Mouse (Mus musculus) naive thymus-derived CD4-positive, alpha-beta T cell, adult 2 months (primary cell): ENCODE measurements around the gene Ccr1.

Source experiments
- DNase-seq: peaks from one replicate; pipeline ENCODE4 v3.0.0-alpha.2; 2011; ENCODE audit warnings: low read depth

Ccr1 gene

GRCm38 (mm10) chr9:123927281-123927960 is 41.1 kb downstream of the Ccr1 start:
- no peak for DNase-seq

GRCm38 (mm10) chr9:123926041-123926440 is 42.5 kb downstream of the Ccr1 start:
- DNase-seq: peak; percentile 93

- peak; percentile 84 for DNase-seq
These were observed 43.2 kb downstream of the Ccr1 start for GRCm38 (mm10) chr9:123925101-123925946.

- peak; percentile 89 for DNase-seq
These were observed 43.9 kb downstream of the Ccr1 start for GRCm38 (mm10) chr9:123924589-123925066.

GRCm38 (mm10) chr9:123924035-123924434 is 44.5 kb downstream of the Ccr1 start:
- peak; percentile 87 for DNase-seq

- DNase-seq: peak; percentile 81
These were observed 45.1 kb downstream of the Ccr1 start for GRCm38 (mm10) chr9:123923146-123923991.
